Mouse (Mus musculus) heart, embryonic 14.5 days (tissue): ENCODE measurements around the gene Irs3. TPM values are rescaled to one million over a fixed set of nuclear protein-coding genes. Genes with fewer than 3 reads are reported as not detected.

Experiments used
- ATAC-seq: fragments of 200-750 bp; cut with Nextera tagmentation; 2 replicates; pipeline ENCODE4 v1.8.0; 2017; ENCODE audit warnings: low read depth, moderate TSS enrichment; ENCODE audit not compliant: insufficient number of reproducible peaks, insufficient read depth, low FRiP score
- H3K27ac ChIP-seq, 2 experiments: fragments of 200-500 bp in 1 of 2; fragments of 300-500 bp in 1 of 2; sonication (generic) in 1 of 2; replicated peaks in 1 of 2; 2 replicates each; pipeline ENCODE4 v1.5.1; 2012 to 2014; ENCODE audit warnings: low read depth in 2 of 2, low read length in 2 of 2, control low read depth in 1 of 2, mild to moderate bottlenecking in 1 of 2, mixed read lengths in 1 of 2; ENCODE audit not compliant: control insufficient read depth in 1 of 2, insufficient read depth in 1 of 2
- H3K27me3 ChIP-seq: fragments of 300-500 bp; sonication (generic); 2 replicates; pipeline ENCODE4 v1.6.1; 2014; ENCODE audit warnings: mild to moderate bottlenecking, low read length, control low read depth; ENCODE audit not compliant: control insufficient read depth, insufficient read depth
- H3K36me3 ChIP-seq: fragments of 300-500 bp; sonication (generic); 2 replicates; pipeline ENCODE4 v1.6.1; 2014; ENCODE audit warnings: mild to moderate bottlenecking, control low read depth, low read length, mixed read lengths; ENCODE audit not compliant: control insufficient read depth, insufficient read depth
- H3K4me1 ChIP-seq, 2 experiments: fragments of 200-500 bp in 1 of 2; fragments of 300-500 bp in 1 of 2; sonication (generic) in 1 of 2; 2 replicates each; pipeline ENCODE4 v1.6.1; 2012 to 2014; ENCODE audit warnings: low read length in 2 of 2, control low read depth in 1 of 2, mixed read lengths in 1 of 2; ENCODE audit not compliant: control insufficient read depth in 2 of 2, insufficient read depth in 2 of 2
- H3K4me2 ChIP-seq: fragments of 300-500 bp; sonication (generic); 2 replicates; pipeline ENCODE4 v1.6.1; 2014; ENCODE audit warnings: mild to moderate bottlenecking, low read length
- H3K4me3 ChIP-seq, 2 experiments: fragments of 200-500 bp in 1 of 2; fragments of 300-500 bp in 1 of 2; sonication (generic) in 1 of 2; 2 replicates each; pipeline ENCODE4 v1.5.1; 2012 to 2014; ENCODE audit warnings: low read length in 2 of 2, mild to moderate bottlenecking in 2 of 2, control low read depth in 1 of 2, low read depth in 1 of 2, moderate library complexity in 1 of 2; ENCODE audit not compliant: control insufficient read depth in 1 of 2, insufficient read depth in 1 of 2
- H3K9ac ChIP-seq: fragments of 300-500 bp; sonication (generic); 2 replicates; pipeline ENCODE4 v1.6.1; 2014; ENCODE audit warnings: mild to moderate bottlenecking, low read length
- H3K9me3 ChIP-seq: fragments of 300-500 bp; sonication (generic); 2 replicates; pipeline ENCODE4 v1.6.1; 2016; ENCODE audit warnings: low read length, control low read depth; ENCODE audit not compliant: control insufficient read depth
- WGBS: fragments of 180-500 bp; shearing (Covaris S2); extraction: QIAGEN DNeasy Blood & Tissue Kit; methylation state at CpG from one replicate; pipeline ENCODE4 v1.1.7; 2014; 5-methylcytosine and 5-hydroxymethylcytosine counted together
- polyA plus RNA-seq: library from polyadenylated mRNA; unstranded; fragments of >200 nt; fragmentation: Nextera tagmentation; extraction: Ambion mirVana; gene quantifications from 2 replicates; pipeline ENCODE4 v1.2.1, GENCODE M21; 2014

Gene Irs3
- polyA plus RNA-seq, 1 experiment from 2014 or later = 0.11 TPM

- H3K27ac ChIP-seq = no peak overlapping the region
- H3K4me3 ChIP-seq = no peak overlapping the region
- no peaks in the 10 kb centered on the region for H3K27me3 ChIP-seq
- ATAC-seq = no peak
- H3K4me1 ChIP-seq = peaks cover 39 to 43% of the 10 kb centered on the region in 2 experiments
- WGBS = 76% methylated on average over 3 of the region's 3 CpGs
- H3K36me3 ChIP-seq = peaks cover 34% of the 10 kb centered on the region
- no peaks in the 10 kb centered on the region for H3K9me3 ChIP-seq
- no peak overlapping the region for H3K4me2 ChIP-seq
- H3K9ac ChIP-seq = no peak overlapping the region
These were observed 36.2 kb downstream of the Irs3 start for GRCm38 (mm10) chr5:137609292-137609691.

GRCm38 (mm10) chr5:137608654-137609190 lies 36.8 kb downstream of the Irs3 start:
- ATAC-seq = no peak
- Histone ChIP-seq H3K4me1 (peaks cover 36 to 40% of the 10 kb centered on the region in 2 experiments), H3K27me3 (no peaks in the 10 kb centered on the region), H3K4me3 (peak overlapping the region in 1 of 2 experiments; percentile 1; a peak in 1 of 4 replicates), H3K36me3 (peaks cover 35% of the 10 kb centered on the region), H3K27ac (no peak overlapping the region), H3K4me2 (peak overlapping the region; percentile 41), H3K9me3 (no peaks in the 10 kb centered on the region), H3K9ac (peak overlapping the region; percentile 43; the same call in 1 of the 2 replicates)
- 24% methylated on average over 23 of the region's 23 CpGs for WGBS

- peaks cover 31 to 36% of the 10 kb centered on the region in 2 experiments for H3K4me1 ChIP-seq
- H3K4me2 ChIP-seq = peak overlapping the region; percentile 41
- peaks cover 38% of the 10 kb centered on the region for H3K36me3 ChIP-seq
- H3K9me3 ChIP-seq = no peaks in the 10 kb centered on the region
- WGBS = 28% methylated on average over 26 of the region's 26 CpGs
- peak overlapping the region in 1 of 2 experiments; percentile 1; a peak in 1 of 4 replicates for H3K4me3 ChIP-seq
- peak overlapping the region; percentile 43; the same call in 1 of the 2 replicates for H3K9ac ChIP-seq
- no peaks in the 10 kb centered on the region for H3K27me3 ChIP-seq
- no peak for ATAC-seq
- no peak overlapping the region for H3K27ac ChIP-seq
These were observed 37.5 kb downstream of the Irs3 start for GRCm38 (mm10) chr5:137607860-137608653.

- Histone ChIP-seq H3K4me3 (peak overlapping the region; percentile 75 to 80), H3K36me3 (peaks cover 30% of the 10 kb centered on the region), H3K27ac (peak overlapping the region; percentile 34 to 50), H3K4me1 (peaks cover 9 to 20% of the 10 kb centered on the region in 2 experiments), H3K9ac (peak overlapping the region; percentile 91), H3K9me3 (no peaks in the 10 kb centered on the region), H3K27me3 (no peaks in the 10 kb centered on the region), H3K4me2 (peak overlapping the region; percentile 69)
- WGBS = under 1% methylated on average over 22 of the region's 22 CpGs
- no peak for ATAC-seq
These were observed 44.2 kb downstream of the Irs3 start for GRCm38 (mm10) chr5:137601365-137601729.

- peak; percentile 93 for ATAC-seq
- Histone ChIP-seq H3K4me3 (peak within 1 kb of the TSS; percentile 75 to 80), H3K36me3 (peaks cover 24% of the 10 kb centered on the region), H3K4me2 (peak within 1 kb of the TSS; percentile 96), H3K9ac (peak within 1 kb of the TSS; percentile 91), H3K27ac (peak within 1 kb of the TSS; percentile 88 to 89), H3K9me3 (no peaks in the 10 kb centered on the region), H3K4me1 (peaks cover 9 to 20% of the 10 kb centered on the region in 2 experiments), H3K27me3 (no peaks in the 10 kb centered on the region)
- under 1% methylated on average over 41 of the region's 41 CpGs for WGBS
These were observed 44.7 kb downstream of the Irs3 start, which contains the start of gene Mospd3 for GRCm38 (mm10) chr5:137600619-137601364. TSS of gene Mospd3 (minus strand) at chr5:137601058.

- peak overlapping the region; percentile 75 to 80 for H3K4me3 ChIP-seq
- H3K4me2 ChIP-seq = peak overlapping the region; percentile 96
- WGBS = 1% methylated on average over 19 of the region's 19 CpGs
- H3K9ac ChIP-seq = peak overlapping the region; percentile 91
- peaks cover 9 to 20% of the 10 kb centered on the region in 2 experiments for H3K4me1 ChIP-seq
- H3K9me3 ChIP-seq = no peaks in the 10 kb centered on the region
- ATAC-seq = peak; percentile 55
- peaks cover 19% of the 10 kb centered on the region for H3K36me3 ChIP-seq
- peak overlapping the region in 1 of 2 experiments; percentile 20; a peak in 1 of 4 replicates for H3K27ac ChIP-seq
- H3K27me3 ChIP-seq = no peaks in the 10 kb centered on the region
These were observed 45.3 kb downstream of the Irs3 start for GRCm38 (mm10) chr5:137600281-137600618.

GRCm38 (mm10) chr5:137599600-137599999 lies 45.9 kb downstream of the Irs3 start:
- 62% methylated on average over 9 of the region's 9 CpGs for WGBS
- H3K4me1 ChIP-seq = peaks cover 9 to 20% of the 10 kb centered on the region in 2 experiments

More at GRCm38 (mm10) chr5:137599600-137599999, 45.9 kb downstream of the Irs3 start:
- Histone ChIP-seq H3K4me2 (peak overlapping the region; percentile 96), H3K9ac (peak overlapping the region; percentile 91), H3K36me3 (peaks cover 14% of the 10 kb centered on the region; the same call in 1 of the 2 replicates), H3K27me3 (no peaks in the 10 kb centered on the region), H3K4me3 (peak overlapping the region; percentile 75 to 80), H3K9me3 (no peaks in the 10 kb centered on the region), H3K27ac (no peak overlapping the region)
- no peak for ATAC-seq
